Mouse (Mus musculus) lung, postnatal 0 days (tissue): ENCODE results near the gene Fgr. TPM values are rescaled to one million over a fixed set of nuclear protein-coding genes. Genes with fewer than 3 reads are reported as not detected.
A peak's percentile ranks its signal among the peaks of the same experiment; 100 is the strongest.

ENCODE experiments used
- ATAC-seq: fragments of 200-750 bp; cut with Nextera tagmentation; 2 replicates; pipeline ENCODE4 v1.8.0; 2017; ENCODE audit warnings: moderate library complexity
- DNase-seq: peaks from one replicate; pipeline ENCODE4 v3.0.0-alpha.2; 2016; ENCODE audit warnings: low spot score
- H3K27ac ChIP-seq: fragments of 300-500 bp; sonication (generic); 2 replicates; pipeline ENCODE4 v1.5.1; 2014; ENCODE audit warnings: antibody characterized with exemption, mild to moderate bottlenecking, low read length, mixed read lengths
- H3K27me3 ChIP-seq: fragments of 300-500 bp; sonication (generic); replicated peaks from 2 replicates; pipeline ENCODE4 v1.6.1; 2014; ENCODE audit warnings: low read length, mixed read lengths; ENCODE audit not compliant: insufficient read depth
- H3K36me3 ChIP-seq: fragments of 300-500 bp; sonication (generic); 2 replicates; pipeline ENCODE4 v1.6.1; 2014; ENCODE audit warnings: low read length, mixed read lengths; ENCODE audit not compliant: insufficient read depth
- H3K4me1 ChIP-seq: fragments of 300-500 bp; sonication (generic); 2 replicates; pipeline ENCODE4 v1.6.1; 2014; ENCODE audit warnings: antibody characterized with exemption, low read depth, low read length, mixed read lengths; ENCODE audit not compliant: insufficient read depth
- H3K4me2 ChIP-seq: fragments of 300-500 bp; sonication (generic); replicated peaks from 2 replicates; pipeline ENCODE4 v1.6.1; 2014; ENCODE audit warnings: low read depth, mild to moderate bottlenecking, low read length, moderate library complexity, mixed read lengths
- H3K4me3 ChIP-seq: fragments of 300-500 bp; sonication (generic); 2 replicates; pipeline ENCODE4 v1.5.1; 2014; ENCODE audit warnings: low read depth, low read length
- H3K9ac ChIP-seq: fragments of 300-500 bp; sonication (generic); replicated peaks from 2 replicates; pipeline ENCODE4 v1.6.1; 2014; ENCODE audit warnings: low read depth, mild to moderate bottlenecking
- H3K9me3 ChIP-seq: fragments of 300-500 bp; sonication (generic); 2 replicates; pipeline ENCODE4 v1.6.1; 2016; ENCODE audit warnings: low read length, mixed read lengths
- CTCF ChIP-seq: IDR thresholded peaks from 2 replicates; pipeline ENCODE4 v1.5.1; 2016; ENCODE audit warnings: antibody characterized with exemption, mild to moderate bottlenecking
- EP300 ChIP-seq: IDR thresholded peaks from 2 replicates; pipeline ENCODE4 v1.6.1; 2016; ENCODE audit warnings: antibody characterized with exemption, mild to moderate bottlenecking, control low read depth
- WGBS: fragments of 180-500 bp; shearing (Covaris S2); extraction: QIAGEN DNeasy Blood & Tissue Kit; methylation state at CpG from one replicate; pipeline ENCODE4 v1.1.7; 2014; 5-methylcytosine and 5-hydroxymethylcytosine counted together
- polyA plus RNA-seq: library from polyadenylated mRNA; unstranded; fragments of >200 nt; fragmentation: Nextera tagmentation; extraction: Ambion mirVana; gene quantifications from 2 replicates; pipeline ENCODE4 v1.2.1, GENCODE M21; 2015

The Fgr gene
- polyA plus RNA-seq, 1 experiment from 2014 or later = 4.0 TPM

DNA sequence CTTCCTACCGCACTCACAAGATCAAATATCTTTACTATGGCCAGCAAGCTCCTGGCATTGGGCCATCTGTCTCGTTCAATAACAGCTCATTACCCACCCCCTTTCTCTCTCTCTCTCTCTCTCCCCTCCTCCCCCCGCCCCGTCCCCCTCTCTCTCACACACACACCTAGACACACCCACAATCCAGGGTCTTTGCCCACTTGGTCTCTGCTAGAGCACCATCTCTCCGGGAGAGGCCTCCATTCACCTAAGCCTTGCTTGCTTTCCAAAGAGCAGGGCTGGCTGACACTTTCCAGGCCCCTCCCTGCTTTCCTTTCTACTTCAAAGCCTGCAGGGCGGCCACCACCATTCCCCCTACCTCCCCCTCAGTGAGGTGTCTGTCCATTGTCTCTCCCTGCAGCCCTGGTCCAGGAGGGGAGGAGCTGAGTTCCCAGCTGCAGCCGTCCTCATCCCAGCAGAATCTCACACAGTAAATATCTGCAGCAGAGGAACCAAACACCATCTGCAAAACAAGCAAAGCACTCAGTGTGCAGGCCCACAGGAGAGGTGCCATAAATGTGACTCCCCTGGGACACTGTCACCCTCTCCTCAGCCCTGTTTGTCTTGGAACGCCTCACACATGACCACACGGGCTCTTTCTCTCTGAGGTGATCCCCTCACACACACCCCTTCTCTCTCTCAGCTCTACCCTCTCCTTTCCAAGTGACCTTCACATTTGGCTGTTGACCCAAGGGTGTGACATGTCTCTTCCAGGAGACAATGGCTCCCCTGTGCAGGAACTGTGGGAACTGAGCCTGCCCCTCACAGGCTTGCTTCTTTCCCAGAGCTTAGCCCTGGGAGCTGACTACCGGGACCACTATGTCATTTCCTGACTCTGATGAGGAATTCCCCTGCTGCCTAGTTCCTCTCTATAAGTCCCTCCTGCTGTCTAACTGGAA, 14.9 kb upstream of the Fgr start:
- peak overlapping the region; percentile 33 for H3K27ac ChIP-seq
- ATAC-seq (peak; percentile 82), DNase-seq (peak; percentile 65)
- H3K4me2 ChIP-seq = no peak overlapping the region
- H3K4me1 ChIP-seq = peaks cover 20% of the 10 kb centered on the region
- no peaks in the 10 kb centered on the region for H3K36me3 ChIP-seq
- H3K9me3 ChIP-seq = no peaks in the 10 kb centered on the region
- no peaks in the 10 kb centered on the region for H3K27me3 ChIP-seq
- H3K9ac ChIP-seq = no peak overlapping the region
- H3K4me3 ChIP-seq = no peak overlapping the region
- TF ChIP-seq CTCF (no peak), EP300 (peak; percentile 11; the same call in 1 of the 2 replicates)
- WGBS = 5% methylated on average over 10 of the region's 10 CpGs

DNA sequence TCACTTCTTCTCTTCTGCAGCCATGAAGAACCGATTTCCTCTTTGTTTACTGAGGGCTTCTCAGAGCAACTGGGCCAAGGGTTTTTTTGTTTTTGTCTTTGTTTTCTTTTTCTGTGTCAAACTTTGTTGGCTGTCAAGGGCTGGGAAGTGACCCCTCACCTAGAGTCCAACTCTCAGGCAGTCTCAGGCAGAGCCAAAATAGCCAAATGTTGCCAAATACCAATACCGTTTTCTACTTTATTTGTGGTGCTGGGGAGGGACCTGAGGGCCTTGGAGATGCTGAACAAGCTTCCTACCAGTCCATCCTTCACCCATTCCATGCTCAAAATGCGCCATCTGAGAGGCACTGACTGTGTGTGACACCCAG, 14.2 kb upstream of the Fgr start:
- DNase-seq = no peak
- peak overlapping the region; percentile 33 for H3K27ac ChIP-seq
- no peak overlapping the region for H3K9ac ChIP-seq
- TF ChIP-seq EP300 (no peak), CTCF (no peak)
- no peaks in the 10 kb centered on the region for H3K9me3 ChIP-seq
- WGBS = 46% methylated on average over 3 of the region's 3 CpGs
- ATAC-seq = no peak
- no peak overlapping the region for H3K4me3 ChIP-seq
- H3K27me3 ChIP-seq = no peaks in the 10 kb centered on the region
- H3K4me2 ChIP-seq = no peak overlapping the region
- peaks cover 20% of the 10 kb centered on the region for H3K4me1 ChIP-seq
- no peaks in the 10 kb centered on the region for H3K36me3 ChIP-seq

- no peak for TF ChIP-seq EP300
- TF ChIP-seq CTCF = no peak
- no peaks in the 10 kb centered on the region for H3K9me3 ChIP-seq
- no peak overlapping the region for H3K4me2 ChIP-seq
- ATAC-seq = no peak
- no peak overlapping the region for H3K9ac ChIP-seq
- no peak for DNase-seq
- no peaks in the 10 kb centered on the region for H3K27me3 ChIP-seq
- 47% methylated on average over 5 of the region's 5 CpGs for WGBS
- peaks cover 20% of the 10 kb centered on the region for H3K4me1 ChIP-seq
- no peaks in the 10 kb centered on the region for H3K36me3 ChIP-seq
- H3K4me3 ChIP-seq = no peak overlapping the region
- H3K27ac ChIP-seq = no peak overlapping the region
Measured at GRCm38 (mm10) chr4:132960313-132960712, 13.6 kb upstream of the Fgr start.

GRCm38 (mm10) chr4:132960864-132961639, 12.8 kb upstream of the Fgr start:
- TF ChIP-seq EP300 (0 out of 2 replicates have a peak, but pooled peaks have one; percentile 18), CTCF (no peak)
- WGBS = 30% methylated on average over 13 of the region's 13 CpGs
- ATAC-seq (peak; percentile 27; the same call in 1 of the 2 replicates), DNase-seq (peak; percentile 41)
- no peak overlapping the region for H3K4me2 ChIP-seq
- H3K4me3 ChIP-seq = no peak overlapping the region
- no peak overlapping the region for H3K9ac ChIP-seq
- no peaks in the 10 kb centered on the region for H3K27me3 ChIP-seq
- 0 out of 2 replicates have a peak overlapping the region, but pooled peaks have one; percentile 20 for H3K27ac ChIP-seq
- H3K9me3 ChIP-seq = no peaks in the 10 kb centered on the region
- peaks cover 20% of the 10 kb centered on the region for H3K4me1 ChIP-seq
- H3K36me3 ChIP-seq = no peaks in the 10 kb centered on the region

DNA sequence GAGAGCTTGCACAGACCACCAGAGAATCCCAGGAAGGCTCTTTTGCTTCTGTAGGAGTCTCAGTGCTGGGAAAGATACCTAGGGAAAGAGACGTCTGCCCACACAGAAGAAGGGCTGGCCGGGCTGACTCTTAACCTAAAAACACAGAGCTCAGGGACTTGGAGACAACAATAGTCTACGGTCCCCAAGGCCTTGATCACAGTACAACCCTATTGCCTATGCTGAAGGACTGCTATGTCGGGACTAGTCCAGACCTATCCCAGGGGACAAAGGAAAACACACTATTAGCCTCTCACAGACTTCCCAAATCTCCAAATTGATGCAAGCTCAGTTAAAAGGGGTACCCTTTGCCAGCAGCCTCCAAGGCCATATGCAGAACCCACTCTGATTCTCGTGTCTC, 12.0 kb upstream of the Fgr start:
- no peak overlapping the region for H3K9ac ChIP-seq
- ATAC-seq = no peak
- no peak for TF ChIP-seq CTCF
- TF ChIP-seq EP300 = no peak

GRCm38 (mm10) chr4:132962628-132963027, 11.3 kb upstream of the Fgr start:
- 79% methylated on average over 4 of the region's 4 CpGs for WGBS
- DNase-seq (no peak), ATAC-seq (no peak)
- H3K4me3 ChIP-seq = no peak overlapping the region
- TF ChIP-seq CTCF (no peak), EP300 (no peak)
- no peaks in the 10 kb centered on the region for H3K36me3 ChIP-seq
- peaks cover 20% of the 10 kb centered on the region for H3K4me1 ChIP-seq
- H3K9me3 ChIP-seq = no peaks in the 10 kb centered on the region
- no peak overlapping the region for H3K27ac ChIP-seq
- H3K27me3 ChIP-seq = no peaks in the 10 kb centered on the region
- no peak overlapping the region for H3K9ac ChIP-seq
- H3K4me2 ChIP-seq = no peak overlapping the region

More for the DNA sequence above, 12.0 kb upstream of the Fgr start:
- 90% methylated on average over 5 of the region's 5 CpGs for WGBS
- Histone ChIP-seq H3K9me3 (no peaks in the 10 kb centered on the region), H3K36me3 (no peaks in the 10 kb centered on the region), H3K4me2 (no peak overlapping the region), H3K27me3 (no peaks in the 10 kb centered on the region), H3K27ac (no peak overlapping the region), H3K4me3 (no peak overlapping the region), H3K4me1 (peaks cover 20% of the 10 kb centered on the region)
- DNase-seq = no peak
